Mouse (Mus musculus) bone marrow macrophage, adult 2 months (primary cell): Measurements from ENCODE around the gene Bcat1. TPM values are rescaled to one million over a fixed set of nuclear protein-coding genes. Genes with fewer than 3 reads are reported as not detected.

Experiments
- H3K27ac ChIP-seq: 2 replicates; pipeline ENCODE4 v1.5.1; 2012; ENCODE audit warnings: low read depth, low read length; ENCODE audit not compliant: insufficient read depth
- H3K4me1 ChIP-seq: 2 replicates; pipeline ENCODE4 v1.6.1; 2012; ENCODE audit warnings: low read length; ENCODE audit not compliant: control insufficient read depth, insufficient read depth
- H3K4me3 ChIP-seq: 2 replicates; pipeline ENCODE4 v1.5.1; 2012; ENCODE audit warnings: mild to moderate bottlenecking, low read length, moderate library complexity; ENCODE audit not compliant: insufficient read depth
- CTCF ChIP-seq: IDR thresholded peaks from 2 replicates; pipeline ENCODE4 v1.5.1; 2012; ENCODE audit warnings: low read depth, mild to moderate bottlenecking, low read length, moderate library complexity
- POLR2A ChIP-seq: IDR thresholded peaks from 2 replicates; pipeline ENCODE4 v1.6.1; 2012; ENCODE audit warnings: mild to moderate bottlenecking, low read depth, low read length, borderline replicate concordance
- polyA plus RNA-seq: library from polyadenylated mRNA; stranded (reverse); fragments of >200 nt; gene quantifications from 2 replicates; pipeline ENCODE4 v1.2.4, GENCODE M21; 2012; ENCODE audit not compliant: missing spikeins, insufficient read depth, insufficient read length

The Bcat1 gene
- polyA plus RNA-seq, 1 experiment, result 1.7 TPM

- Histone ChIP-seq H3K4me1 (peaks cover 4% of the 10 kb centered on the region), H3K4me3 (no peak overlapping the region), H3K27ac (no peak overlapping the region)
- TF ChIP-seq POLR2A (no peak), CTCF (no peak)
These were observed 302 bp upstream of the Bcat1 start for GRCm38 (mm10) chr6:145076286-145076685.

GRCm38 (mm10) chr6:145075088-145075547, 866 bp downstream of the Bcat1 start:
- Histone ChIP-seq H3K4me1 (peaks cover 4% of the 10 kb centered on the region), H3K4me3 (peak overlapping the region; percentile 57), H3K27ac (no peak overlapping the region)
- TF ChIP-seq POLR2A, result no peak
- no peak for TF ChIP-seq CTCF

GRCm38 (mm10) chr6:145074461-145074860, 1.5 kb downstream of the Bcat1 start:
- Histone ChIP-seq H3K27ac (no peak overlapping the region), H3K4me1 (peaks cover 7% of the 10 kb centered on the region), H3K4me3 (no peak overlapping the region)
- TF ChIP-seq CTCF (no peak), POLR2A (no peak)

- peaks cover 9% of the 10 kb centered on the region for H3K4me1 ChIP-seq
- no peak overlapping the region for H3K4me3 ChIP-seq
- H3K27ac ChIP-seq, result no peak overlapping the region
- TF ChIP-seq POLR2A, result no peak
- TF ChIP-seq CTCF, result no peak
These were observed 6.1 kb downstream of the Bcat1 start for GRCm38 (mm10) chr6:145069921-145070320.

GRCm38 (mm10) chr6:145069397-145069796, 6.6 kb downstream of the Bcat1 start:
- Histone ChIP-seq H3K27ac (no peak overlapping the region), H3K4me1 (peaks cover 9% of the 10 kb centered on the region), H3K4me3 (no peak overlapping the region)
- TF ChIP-seq CTCF (no peak), POLR2A (no peak)

GRCm38 (mm10) chr6:145067679-145068078, 8.3 kb downstream of the Bcat1 start:
- no peak overlapping the region for H3K27ac ChIP-seq
- peaks cover 9% of the 10 kb centered on the region for H3K4me1 ChIP-seq
- no peak overlapping the region for H3K4me3 ChIP-seq
- no peak for TF ChIP-seq CTCF

GRCm38 (mm10) chr6:145066416-145066815, 9.6 kb downstream of the Bcat1 start:
- Histone ChIP-seq H3K4me3 (no peak overlapping the region), H3K27ac (no peak overlapping the region), H3K4me1 (peaks cover 5% of the 10 kb centered on the region)
- TF ChIP-seq POLR2A (no peak), CTCF (no peak)

GRCm38 (mm10) chr6:145065301-145065845, 10.6 kb downstream of the Bcat1 start:
- peaks cover 5% of the 10 kb centered on the region for H3K4me1 ChIP-seq
- TF ChIP-seq POLR2A, result no peak
- TF ChIP-seq CTCF, result no peak
- no peak overlapping the region for H3K27ac ChIP-seq
- H3K4me3 ChIP-seq, result no peak overlapping the region

GRCm38 (mm10) chr6:145064104-145064503, 11.9 kb downstream of the Bcat1 start:
- Histone ChIP-seq H3K4me1 (no peaks in the 10 kb centered on the region; the same call in 1 of the 2 replicates), H3K4me3 (no peak overlapping the region), H3K27ac (no peak overlapping the region)
- TF ChIP-seq POLR2A, result no peak
- no peak for TF ChIP-seq CTCF

GRCm38 (mm10) chr6:145063212-145063868, 12.6 kb downstream of the Bcat1 start:
- TF ChIP-seq CTCF (no peak), POLR2A (no peak)
- H3K27ac ChIP-seq, result no peak overlapping the region
- H3K4me1 ChIP-seq, result no peaks in the 10 kb centered on the region; the same call in 1 of the 2 replicates
- no peak overlapping the region for H3K4me3 ChIP-seq

GRCm38 (mm10) chr6:145062763-145063162, 13.2 kb downstream of the Bcat1 start:
- Histone ChIP-seq H3K4me1 (no peaks in the 10 kb centered on the region; the same call in 1 of the 2 replicates), H3K4me3 (no peak overlapping the region), H3K27ac (no peak overlapping the region)
- TF ChIP-seq CTCF (no peak), POLR2A (no peak)
